Mouse (Mus musculus) kidney, adult 9 months (tissue): ENCODE results near the gene Phf11c.
"Not testable (repeated sequence)": the region's sequence is repeated elsewhere in the genome, so short reads cannot be mapped to it uniquely, and the experiment has no call there.

Experiments used
- DNase-seq: peaks from one replicate; pipeline ENCODE4 v3.0.0; 2022

Gene Phf11c

GRCm38 (mm10) chr14:59395281-59395680 lies at the start of gene Phf11c:
Phf11c (minus strand) TSS chr14:59395381.
- no peak for DNase-seq

- no peak for DNase-seq
Measured at GRCm38 (mm10) chr14:59441472-59441805, 46.3 kb upstream of the Phf11c start.

- DNase-seq: peak; percentile 97
Measured at GRCm38 (mm10) chr14:59440558-59441471, 45.6 kb upstream of the Phf11c start, which contains the start of the genes Setdb2 and Cab39l. Setdb2 (minus strand) TSS chr14:59440884. Cab39l (plus strand) TSS chr14:59440972.

DNA sequence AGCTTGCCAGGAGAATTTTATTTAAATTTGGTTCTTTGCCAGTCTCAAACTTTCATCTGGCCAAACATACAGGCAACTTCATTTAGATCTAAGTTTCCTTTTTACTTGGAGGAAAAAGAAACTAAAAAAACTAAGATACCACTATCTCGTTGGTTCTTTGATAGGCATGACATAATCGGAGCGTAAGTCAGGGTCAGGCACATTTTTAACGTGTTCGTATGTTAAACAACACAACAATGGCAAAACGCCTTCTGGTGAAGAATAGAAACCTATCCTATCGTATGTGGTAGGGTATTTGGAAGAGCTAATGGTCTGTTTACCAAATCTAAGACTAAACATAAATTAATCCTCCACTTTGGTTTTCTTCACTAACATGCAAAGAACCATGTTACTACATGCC lies 44.9 kb upstream of the Phf11c start:
- DNase-seq: no peak

GRCm38 (mm10) chr14:59438505-59438904 lies 43.3 kb upstream of the Phf11c start:
- DNase-seq: no peak

DNA sequence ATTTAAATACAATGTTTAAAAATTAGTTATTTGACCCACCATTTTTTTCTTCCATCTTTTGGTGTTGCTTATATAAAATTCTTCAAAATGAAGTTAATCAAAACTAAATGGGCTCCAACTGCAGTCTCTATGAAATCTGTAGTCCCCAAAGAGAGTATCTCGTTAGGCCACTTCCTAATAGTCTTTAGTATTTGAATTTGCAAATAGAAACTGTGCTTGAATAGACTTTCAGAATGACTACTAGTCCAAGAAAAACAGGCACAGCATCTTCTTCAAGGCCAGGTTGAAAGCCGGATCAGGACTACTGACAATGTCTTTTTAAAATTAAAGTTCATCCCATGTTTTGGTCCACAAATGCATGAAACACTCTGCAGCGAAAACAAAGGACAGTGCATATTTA lies 42.2 kb upstream of the Phf11c start:
- no peak for DNase-seq

- peak; percentile 61 for DNase-seq
Measured at GRCm38 (mm10) chr14:59435206-59435605, 40.0 kb upstream of the Phf11c start.

- DNase-seq: no peak
Measured at GRCm38 (mm10) chr14:59433902-59434301, 38.7 kb upstream of the Phf11c start.

GRCm38 (mm10) chr14:59430556-59430955 lies 35.4 kb upstream of the Phf11c start:
- peak; percentile 76 for DNase-seq

DNA sequence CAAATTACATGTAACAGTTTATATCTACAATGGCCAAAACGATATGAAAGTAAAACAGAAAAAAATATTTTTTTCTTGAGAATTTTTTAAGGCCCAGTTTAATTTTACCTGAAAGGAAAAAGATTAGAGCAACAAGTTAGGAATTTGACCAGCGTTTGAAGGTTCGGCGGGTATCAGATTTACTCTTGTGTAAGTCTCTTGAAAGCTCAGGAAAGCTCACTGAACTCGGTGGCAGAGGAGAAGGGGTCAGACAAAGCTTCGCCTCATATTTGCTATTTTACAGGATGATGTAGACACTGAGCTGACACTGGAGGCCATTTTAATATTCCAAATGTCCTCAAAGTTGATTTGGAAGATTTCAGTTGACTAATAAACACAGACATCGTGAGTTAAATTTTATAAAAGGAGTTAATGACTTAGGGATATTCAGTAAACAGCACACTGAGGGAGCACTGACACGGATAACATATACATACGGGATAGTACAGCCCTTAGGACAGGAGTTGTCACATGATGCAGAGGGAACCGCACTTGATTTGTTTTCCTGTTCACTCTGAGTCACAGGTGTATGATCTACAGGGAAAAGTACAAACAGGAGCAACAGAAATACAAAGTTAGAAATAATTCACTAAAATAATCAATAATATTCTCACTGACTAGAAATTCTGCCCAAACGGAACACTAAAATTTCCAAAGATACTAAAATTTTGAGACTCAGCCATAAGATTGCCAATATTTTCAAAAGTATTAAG lies 27.9 kb upstream of the Phf11c start:
- no peak for DNase-seq

DNA sequence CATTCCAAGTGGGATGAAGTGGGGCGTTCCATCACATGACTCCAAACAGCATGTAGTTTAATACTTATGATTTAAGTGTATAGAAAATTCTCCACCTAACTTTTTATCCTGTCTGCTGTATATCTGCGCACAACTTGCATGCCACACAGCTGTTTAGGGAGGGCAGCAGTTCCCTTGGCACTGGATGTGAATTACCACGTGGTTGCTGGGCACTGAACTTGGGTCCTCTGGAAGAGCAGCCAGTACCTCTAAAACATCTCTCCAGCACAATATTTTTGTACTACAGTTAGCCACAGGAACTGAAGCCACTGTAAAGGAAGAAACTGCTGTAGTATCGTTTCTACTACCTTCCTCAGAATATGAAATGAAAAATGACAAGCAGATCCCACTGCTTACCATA lies 23.0 kb upstream of the Phf11c start:
- DNase-seq: no peak

- DNase-seq: not testable (repeated sequence)
Measured at GRCm38 (mm10) chr14:59414979-59415378, 19.8 kb upstream of the Phf11c start.

DNA sequence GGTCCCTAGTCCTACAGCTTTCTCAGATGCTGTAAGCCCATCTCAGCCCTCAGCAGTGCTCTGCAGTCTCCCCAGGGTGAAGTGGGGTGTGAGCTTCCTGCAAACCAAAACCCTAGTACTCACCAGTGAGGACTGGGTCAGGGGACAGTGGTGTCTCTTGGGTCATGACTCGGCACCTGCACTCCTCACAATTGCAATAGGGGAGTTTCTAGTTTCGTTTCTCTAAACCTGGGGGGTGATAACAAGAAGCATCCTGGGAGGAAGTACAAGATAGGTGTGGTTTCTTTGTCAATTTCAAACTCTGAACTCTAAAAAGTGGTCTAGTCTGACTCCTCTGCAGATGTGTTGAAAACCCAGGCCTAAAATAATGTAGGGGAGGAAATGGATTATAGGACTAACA lies 1.8 kb upstream of the Phf11c start:
- DNase-seq: no peak

- peak; percentile 50 for DNase-seq
Measured at GRCm38 (mm10) chr14:59390181-59390580, 5.0 kb downstream of the Phf11c start.

GRCm38 (mm10) chr14:59389532-59389931 lies 5.6 kb downstream of the Phf11c start:
- DNase-seq: no peak

DNA sequence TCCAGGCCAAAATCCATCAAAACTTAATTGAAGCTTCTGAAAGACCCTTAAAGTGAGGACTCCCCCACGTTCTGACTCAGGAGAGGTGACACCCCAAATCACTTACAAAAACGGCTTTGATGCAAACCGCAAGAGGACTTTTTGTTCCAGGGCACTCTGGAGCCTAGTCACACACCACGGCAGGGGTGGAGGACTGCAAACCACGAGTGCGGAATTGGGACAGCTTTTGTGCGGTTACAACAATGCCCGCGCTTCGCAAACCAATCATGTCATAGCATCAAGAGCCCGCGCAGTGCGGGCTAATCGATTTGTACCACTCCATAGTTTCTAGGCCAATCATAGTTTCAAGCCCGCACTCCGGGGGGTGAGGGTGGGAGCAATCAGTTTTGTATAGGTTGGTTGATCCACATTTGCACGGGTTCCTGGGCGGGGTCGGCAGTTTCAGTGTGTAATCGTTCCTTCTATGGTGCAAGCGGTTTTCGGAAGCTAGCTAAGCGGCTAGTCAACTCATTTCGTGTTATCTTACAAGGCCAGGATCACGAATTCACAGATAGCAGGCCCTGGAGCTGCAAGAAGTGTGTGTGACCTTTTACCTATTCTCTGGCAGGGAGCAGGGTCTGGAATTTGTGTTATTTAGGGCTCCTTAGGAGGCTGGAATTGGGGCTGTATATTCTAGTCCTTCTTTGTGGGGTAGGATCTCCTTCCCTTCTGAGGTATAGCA lies 24.7 kb downstream of the Phf11c start:
- no peak for DNase-seq

DNA sequence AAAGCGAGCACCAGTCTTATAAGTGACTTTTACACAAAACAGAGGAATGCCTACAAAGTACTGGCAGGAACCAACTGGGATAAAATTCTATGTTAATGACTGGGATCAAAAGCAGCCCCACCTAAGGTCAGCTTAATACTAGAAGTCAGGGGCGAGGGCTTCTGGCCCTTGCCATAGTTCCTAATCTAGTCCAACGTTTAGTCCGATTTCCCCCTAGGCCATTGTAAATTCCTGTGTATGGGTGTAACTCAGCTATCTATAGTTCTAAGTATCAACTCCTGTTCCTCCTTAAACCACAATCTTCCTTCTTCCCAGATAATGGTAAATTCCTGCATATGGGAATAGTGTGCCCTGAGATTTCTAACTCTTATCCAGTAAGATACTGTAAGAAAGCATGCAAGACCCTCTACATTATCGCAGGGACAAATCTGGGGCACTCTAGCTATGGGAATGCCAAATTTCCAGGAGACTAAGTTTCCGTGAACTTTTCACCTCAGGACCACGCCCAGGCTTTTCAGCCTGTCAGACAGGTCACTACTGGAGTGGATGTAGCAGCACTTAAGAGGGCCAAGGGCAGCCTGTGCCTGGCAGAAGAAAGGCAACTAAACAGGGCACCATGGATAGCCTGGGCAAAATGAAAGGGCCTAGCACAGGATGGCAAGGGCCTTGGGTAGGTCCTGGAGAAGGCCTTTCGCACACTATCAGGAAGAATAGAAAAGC lies 28.6 kb downstream of the Phf11c start:
- no peak for DNase-seq

GRCm38 (mm10) chr14:59365244-59365644 lies 29.9 kb downstream of the Phf11c start, which contains the start of gene Phf11d:
Phf11d (minus strand) TSS chr14:59365470.
- peak; percentile 72 for DNase-seq

GRCm38 (mm10) chr14:59341189-59341588 lies 54.0 kb downstream of the Phf11c start, which contains the start of gene Phf11b:
Phf11b (minus strand) TSS chr14:59341351.
- peak; percentile 32 for DNase-seq

DNA sequence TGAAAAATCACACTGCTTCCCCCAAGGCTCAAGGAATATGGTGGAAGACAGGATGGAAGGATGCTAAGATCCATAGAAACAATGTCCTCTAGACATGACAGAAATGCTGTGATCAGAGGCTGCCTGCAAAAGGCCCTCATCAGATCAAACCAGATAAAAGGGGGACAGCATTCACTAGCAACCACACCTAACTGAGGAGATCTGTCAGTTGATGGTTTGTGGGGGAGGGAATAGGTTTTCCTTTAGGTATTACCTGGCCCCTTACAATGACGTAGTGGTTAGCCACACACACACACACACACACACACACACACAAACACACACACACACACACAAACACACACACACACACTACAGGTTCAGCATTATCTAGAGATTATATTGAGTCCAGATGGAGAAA lies 55.6 kb downstream of the Phf11c start:
- DNase-seq: no peak

DNA sequence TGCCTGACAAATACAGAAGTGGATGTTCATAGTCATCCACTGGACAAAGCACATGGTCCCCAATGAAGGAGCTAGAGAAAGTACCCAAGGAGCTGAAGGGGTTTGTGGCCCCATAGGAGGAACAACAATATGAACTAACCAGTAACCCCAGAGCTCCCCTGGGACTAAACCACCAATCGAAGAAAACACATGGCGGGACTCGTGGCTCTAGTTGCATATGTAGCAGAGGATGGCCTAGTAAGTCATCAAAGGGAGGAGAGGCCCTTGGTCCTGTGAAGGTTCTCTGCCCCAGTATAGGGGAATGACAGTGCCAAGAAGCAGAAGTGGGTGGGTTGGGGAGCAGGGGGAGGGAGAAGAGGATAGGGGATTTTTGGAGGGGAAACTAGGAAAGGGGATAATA lies 59.1 kb downstream of the Phf11c start:
- not testable (repeated sequence) for DNase-seq
